Mouse (Mus musculus) E14TG2a.4 (cell line): ENCODE results near the gene Osbpl2.

ENCODE experiments used
- CTCF ChIP-seq: conservative IDR thresholded peaks from 2 replicates; pipeline ENCODE4 v1.5.1; 2014; ENCODE audit warnings: low read length
- NANOG ChIP-seq: IDR thresholded peaks from 2 replicates; pipeline ENCODE4 v1.6.1; 2014; ENCODE audit warnings: borderline replicate concordance, low read length, mixed read lengths
- POU5F1 ChIP-seq: IDR thresholded peaks from 2 replicates; pipeline ENCODE4 v1.6.1; 2014; ENCODE audit warnings: low read length, borderline replicate concordance

GRCm38 (mm10) chr2:180118661-180119438 lies at the start of gene Osbpl2:
- TF ChIP-seq POU5F1 (no peak), CTCF (no peak), NANOG (no peak)
